ENCODE assay signal across 7 mouse cellular contexts in genomic region chr11:69600098-69600497, GRCm38 (mm10). TPM values are rescaled to one million over a fixed set of nuclear protein-coding genes. Genes with fewer than 3 reads are reported as not detected.
DNase-seq lines count a peak whose midpoint lies in the region; ATAC-seq and TF ChIP-seq lines count a peak whose summit lies in the region.

No protein-coding gene starts in this region.

- H3K27ac ChIP-seq in intestine, postnatal 0 days (ENCODE audit: low read depth, low read length) = peak overlapping the region; percentile 50; the same call in 1 of the 2 replicates
- peak overlapping the region; percentile 71 for H3K27ac ChIP-seq in limb, embryonic 10.5 days

- DNase-seq in ZHBTc4 (ENCODE audit: low read depth, low spot score) = peak; percentile 71
- peak; percentile 83 for DNase-seq in embryo, embryonic 11 days
- DNase-seq in gastrocnemius, postnatal 36 days = peak; percentile 53 to 68
- DNase-seq in limb, embryonic 10.5 days (ENCODE audit: low spot score) = peak; percentile 61
- DNase-seq in spleen, adult 12 weeks (ENCODE audit: low spot score) = no peak

- 0 out of 2 replicates have a peak, but pooled peaks cover 7% of the 10 kb centered on the region for H3K4me1 ChIP-seq in intestine, postnatal 0 days (replicated peaks; ENCODE audit: control insufficient read depth, insufficient read depth, low read length)
- H3K4me1 ChIP-seq in limb, embryonic 10.5 days = peaks cover 34% of the 10 kb centered on the region

- no peak for TF ChIP-seq POLR2A in myocyte (IDR thresholded peaks at IDR 0.05; ENCODE audit: insufficient read length, low read depth)

- 22% methylated on average over 6 of the region's 6 CpGs for WGBS in intestine, postnatal 0 days
- WGBS in limb, embryonic 10.5 days = 11% methylated on average over 6 of the region's 6 CpGs

- no peak overlapping the region for H3K9ac ChIP-seq in intestine, postnatal 0 days (ENCODE audit: low read depth, low read length)

- intact Hi-C loops in gastrocnemius, postnatal 36 days (cut with DNase I) = no loop called here

- peaks cover 14% of the 10 kb centered on the region for H3K27me3 ChIP-seq in intestine, postnatal 0 days (replicated peaks; ENCODE audit: control insufficient read depth, insufficient read depth, low read length)
- H3K27me3 ChIP-seq in limb, embryonic 10.5 days (ENCODE audit: low read depth, poor library complexity, severe bottlenecking) = peaks cover 34% of the 10 kb centered on the region
- H3K27me3 ChIP-seq in myocyte (ENCODE audit: control insufficient read depth, insufficient read depth, insufficient read length) = peaks cover 18% of the 10 kb centered on the region

- no peaks in the 10 kb centered on the region for H3K9me3 ChIP-seq in intestine, postnatal 0 days (ENCODE audit: control insufficient read depth)
- H3K9me3 ChIP-seq in limb, embryonic 10.5 days (replicated peaks) = no peaks in the 10 kb centered on the region

- H3K4me3 ChIP-seq in intestine, postnatal 0 days (ENCODE audit: low read depth, low read length) = no peak overlapping the region
- peak overlapping the region; percentile 9 for H3K4me3 ChIP-seq in limb, embryonic 10.5 days
- H3K4me3 ChIP-seq in myocyte = no peak overlapping the region

- no peak for ATAC-seq in intestine, postnatal 0 days

- TF ChIP-seq CTCF in intestine, postnatal 0 days (IDR thresholded peaks at IDR 0.05; ENCODE audit: low read depth) = no peak

- peak overlapping the region; percentile 17; the same call in 1 of the 2 replicates for H3K4me2 ChIP-seq in intestine, postnatal 0 days (replicated peaks; ENCODE audit: low read depth)
- peak overlapping the region; percentile 48 for H3K4me2 ChIP-seq in myocyte (ENCODE audit: low read depth)

- no peaks in the 10 kb centered on the region for H3K36me3 ChIP-seq in intestine, postnatal 0 days (ENCODE audit: control insufficient read depth, insufficient read depth)
- peaks cover 8% of the 10 kb centered on the region for H3K36me3 ChIP-seq in limb, embryonic 10.5 days
- no peaks in the 10 kb centered on the region for H3K36me3 ChIP-seq in myocyte (ENCODE audit: control insufficient read depth, insufficient read depth)

- H3K79me2 ChIP-seq in myocyte (ENCODE audit: control insufficient read depth, insufficient read depth) = no peaks in the 10 kb centered on the region

- no peak overlapping the region for H3ac ChIP-seq in myocyte (ENCODE audit: control insufficient read depth, insufficient read length)

TF ChIP-seq in myocyte, 11 proteins besides CTCF, POLR2A, EP300 and RAD21:
- TF ChIP-seq MAX (IDR thresholded peaks at IDR 0.05; ENCODE audit: low read depth) (no peak), MYOG (IDR thresholded peaks at IDR 0.05; ENCODE audit: control insufficient read depth in 1 of 3, insufficient read depth in 1 of 3, insufficient read length in 2 of 3, low read depth in 2 of 3) (peak in 1 of 3 experiments; percentile 20)

RNA-seq across cellular contexts. Expression of gene Atp1b2, which starts 5.6 kb away (rescaled TPM):
- total RNA-seq in gastrocnemius, postnatal 36 days (2021) = 100 to 1,000 TPM; 380 to 461 TPM
- 5.9 and 7.5 TPM in 2 replicates for polyA plus RNA-seq in intestine, postnatal 0 days (2015; fragmentation: Nextera tagmentation; extraction: Ambion mirVana)
- polyA plus RNA-seq in limb, embryonic 10.5 days (2016; fragmentation: Nextera tagmentation; extraction: Ambion mirVana) = 1.5 TPM in 2 replicates
- polyA plus RNA-seq in myocyte (2012; fragmentation: generic; extraction: Trizol) = 6.6 TPM

RNA-seq across cellular contexts. Expression of gene Shbg, which starts 17.6 kb away (rescaled TPM):
- total RNA-seq in gastrocnemius, postnatal 36 days (2021) = not detected
- 0.24 TPM in 1 of 2 replicates, not detected in the other for polyA plus RNA-seq in intestine, postnatal 0 days (2015; fragmentation: Nextera tagmentation; extraction: Ambion mirVana)
- polyA plus RNA-seq in limb, embryonic 10.5 days (2016; fragmentation: Nextera tagmentation; extraction: Ambion mirVana) = not detected in 2 replicates
- 0.05 TPM for polyA plus RNA-seq in myocyte (2012; fragmentation: generic; extraction: Trizol)

RNA-seq across cellular contexts. Expression of gene Trp53, which starts 19.9 kb away (rescaled TPM):
- total RNA-seq in gastrocnemius, postnatal 36 days (2021) = 10 to 100 TPM; 10.7 to 15.8 TPM
- polyA plus RNA-seq in intestine, postnatal 0 days (2015; fragmentation: Nextera tagmentation; extraction: Ambion mirVana) = 48.0 and 49.6 TPM in 2 replicates
- polyA plus RNA-seq in limb, embryonic 10.5 days (2016; fragmentation: Nextera tagmentation; extraction: Ambion mirVana) = 243 and 267 TPM in 2 replicates
- 119 TPM for polyA plus RNA-seq in myocyte (2012; fragmentation: generic; extraction: Trizol)

RNA-seq across cellular contexts. Expression of gene Wrap53, which starts 20.0 kb away (rescaled TPM):
- 1 to 10 TPM; 2.6 to 2.8 TPM for total RNA-seq in gastrocnemius, postnatal 36 days (2021)
- polyA plus RNA-seq in intestine, postnatal 0 days (2015; fragmentation: Nextera tagmentation; extraction: Ambion mirVana) = 14.3 and 14.7 TPM in 2 replicates
- polyA plus RNA-seq in limb, embryonic 10.5 days (2016; fragmentation: Nextera tagmentation; extraction: Ambion mirVana) = 52.3 and 52.8 TPM in 2 replicates
- polyA plus RNA-seq in myocyte (2012; fragmentation: generic; extraction: Trizol) = 9.1 TPM

RNA-seq across cellular contexts. Expression of gene Sat2, which starts 21.7 kb away (rescaled TPM):
- 1 to 10 TPM; 3.0 to 3.2 TPM for total RNA-seq in gastrocnemius, postnatal 36 days (2021)
- polyA plus RNA-seq in intestine, postnatal 0 days (2015; fragmentation: Nextera tagmentation; extraction: Ambion mirVana) = 34.1 and 40.3 TPM in 2 replicates
- 9.1 and 13.7 TPM in 2 replicates for polyA plus RNA-seq in limb, embryonic 10.5 days (2016; fragmentation: Nextera tagmentation; extraction: Ambion mirVana)
- polyA plus RNA-seq in myocyte (2012; fragmentation: generic; extraction: Trizol) = 3.6 TPM
